Mouse (Mus musculus) heart, postnatal 0 days (tissue): ENCODE measurements around the gene Ifna13.
A peak's percentile ranks its signal among the peaks of the same experiment; 100 is the strongest.

Experiments used
- CTCF ChIP-seq: IDR thresholded peaks from 2 replicates; pipeline ENCODE4 v1.5.1; 2016; ENCODE audit warnings: antibody characterized with exemption, control low read depth, low read depth
- EP300 ChIP-seq: IDR thresholded peaks from 2 replicates; pipeline ENCODE4 v1.6.1; 2016; ENCODE audit warnings: antibody characterized with exemption, low read depth

- peak; percentile 40 for TF ChIP-seq CTCF
- no peak for TF ChIP-seq EP300
Measured at GRCm38 (mm10) chr4:88680362-88680761, 36.1 kb upstream of the Ifna13 start.
